Comparison of ENCODE assay signal across 10 mouse cellular contexts in the genomic region with DNA sequence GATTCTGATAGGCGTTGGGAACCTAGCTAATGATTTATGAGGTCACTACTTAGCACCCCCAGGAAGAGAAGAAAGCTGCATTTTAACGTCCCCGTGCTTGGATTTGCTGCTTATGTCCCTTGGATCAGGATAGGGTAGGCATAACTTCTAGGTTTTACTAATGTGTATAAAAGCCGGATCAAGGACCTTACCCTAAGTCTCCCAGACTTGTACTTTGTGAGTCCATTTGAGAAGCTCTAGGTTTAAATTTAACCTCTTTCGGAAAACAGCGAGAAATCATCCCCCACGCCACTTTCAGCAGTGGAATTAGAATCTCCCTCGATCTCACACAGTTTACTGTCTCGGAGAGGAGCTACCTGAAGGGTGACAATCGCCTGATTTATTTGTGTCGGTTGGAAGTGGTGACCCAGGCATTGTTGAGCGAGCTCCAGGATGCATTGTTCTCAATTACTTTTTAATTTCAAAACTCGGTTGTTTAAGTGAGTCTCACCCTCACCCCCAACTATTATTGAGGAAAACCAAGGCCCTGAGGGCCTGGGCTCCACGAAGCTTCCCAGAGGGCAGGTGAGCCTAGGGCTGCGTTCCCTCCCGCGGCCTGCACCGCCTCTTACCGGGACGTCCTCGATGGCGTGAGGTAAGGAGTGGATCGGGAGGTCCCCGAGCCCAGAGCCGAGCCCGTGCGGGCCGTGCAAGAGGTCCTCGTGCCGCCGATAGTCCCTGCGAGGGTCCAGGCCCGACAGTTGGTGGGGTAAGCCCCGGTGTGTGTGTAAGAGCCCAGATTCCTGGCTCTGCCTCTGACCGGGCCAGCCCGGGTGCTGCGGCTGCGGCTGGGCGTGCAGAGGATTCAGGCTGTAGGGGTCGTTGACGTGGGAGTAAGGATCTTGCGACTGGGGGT. TPM values are rescaled to one million over a fixed set of nuclear protein-coding genes. Genes with fewer than 3 reads are reported as not detected.
DNase-seq lines count a peak whose midpoint lies in the region; ATAC-seq lines count a peak whose summit lies in the region.
"Had no signal": no experiment of that assay in that cellular context is flagged by ENCODE, and none has a peak within 500 bp of the region (broad histone marks: within the 10 kb centered on the region; RNA-seq: fewer than 3 reads in every experiment).

No protein-coding gene starts in this region.

- H3K9ac ChIP-seq in heart, embryonic 12.5 days = no peak overlapping the region
- H3K9ac ChIP-seq in hindbrain, embryonic 12.5 days = peak overlapping the region; percentile 71
- H3K9ac ChIP-seq in midbrain, embryonic 15.5 days = peak overlapping the region; percentile 40

- WGBS in heart, embryonic 12.5 days = 1% methylated on average over 42 of the region's 42 CpGs
- WGBS in hindbrain, embryonic 12.5 days = 2% methylated on average over 42 of the region's 42 CpGs
- under 1% methylated on average over 42 of the region's 42 CpGs for WGBS in midbrain, embryonic 15.5 days

- no peaks in the 10 kb centered on the region for H3K36me3 ChIP-seq in heart, embryonic 12.5 days
- H3K36me3 ChIP-seq in hindbrain, embryonic 12.5 days = no peaks in the 10 kb centered on the region
- H3K36me3 ChIP-seq in midbrain, embryonic 15.5 days (replicated peaks) = no peaks in the 10 kb centered on the region

- ATAC-seq in heart, embryonic 12.5 days (ENCODE audit: insufficient number of reproducible peaks, low FRiP score) = no peak
- no peak for ATAC-seq in hindbrain, embryonic 12.5 days (ENCODE audit: low FRiP score)
- no peak for ATAC-seq in midbrain, embryonic 15.5 days (replicated peaks)

- peak overlapping the region; percentile 21 for H3K4me3 ChIP-seq in heart, embryonic 12.5 days
- H3K4me3 ChIP-seq in hindbrain, embryonic 12.5 days = peak overlapping the region; percentile 44
- peak overlapping the region; percentile 43 for H3K4me3 ChIP-seq in midbrain, embryonic 15.5 days

- DNase-seq in heart, adult 9 months (ENCODE audit: low spot score in 2 of 2) = no peak
- peak; percentile 37 for DNase-seq in NIH3T3 (ENCODE audit: low read depth)
- no peak for DNase-seq in right cerebral cortex, postnatal 4 days
- DNase-seq in ovary, postnatal 36 days (ENCODE audit: low spot score) = no peak
- DNase-seq in embryo, embryonic 9.5 days (ENCODE audit: extremely low spot score) = no peak
- DNase-seq: thymus, postnatal 25 days had no signal

- peaks cover 19% of the 10 kb centered on the region for H3K4me1 ChIP-seq in heart, embryonic 12.5 days (replicated peaks)
- H3K4me1 ChIP-seq in hindbrain, embryonic 12.5 days = peaks cover 11% of the 10 kb centered on the region
- H3K4me1 ChIP-seq in midbrain, embryonic 15.5 days = peaks cover 19% of the 10 kb centered on the region

- peak overlapping the region; percentile 40 for H3K4me2 ChIP-seq in heart, embryonic 12.5 days
- peak overlapping the region; percentile 39 for H3K4me2 ChIP-seq in hindbrain, embryonic 12.5 days (replicated peaks)
- peak overlapping the region; percentile 42 for H3K4me2 ChIP-seq in midbrain, embryonic 15.5 days

- H3K9me3 ChIP-seq in heart, embryonic 12.5 days (replicated peaks) = no peaks in the 10 kb centered on the region
- no peaks in the 10 kb centered on the region for H3K9me3 ChIP-seq in hindbrain, embryonic 12.5 days (replicated peaks)
- H3K9me3 ChIP-seq in midbrain, embryonic 15.5 days = no peaks in the 10 kb centered on the region

- peaks cover 66% of the 10 kb centered on the region for H3K27me3 ChIP-seq in heart, embryonic 12.5 days (replicated peaks)
- peaks cover 68% of the 10 kb centered on the region for H3K27me3 ChIP-seq in hindbrain, embryonic 12.5 days
- H3K27me3 ChIP-seq in midbrain, embryonic 15.5 days (replicated peaks) = peaks cover 62% of the 10 kb centered on the region
- H3K27me3 ChIP-seq: CH12.LX had no signal

- H3K27ac ChIP-seq in heart, embryonic 12.5 days (ENCODE audit: poor library complexity, severe bottlenecking) = no peak overlapping the region
- peak overlapping the region; percentile 94 for H3K27ac ChIP-seq in hindbrain, embryonic 12.5 days
- H3K27ac ChIP-seq in midbrain, embryonic 15.5 days = peak overlapping the region; percentile 63; the same call in 1 of the 2 replicates

RNA-seq across cellular contexts. Expression of gene Tfap2a, which starts 10.2 kb away (rescaled TPM):
- polyA plus RNA-seq in heart, embryonic 12.5 days (2016; fragmentation: Nextera tagmentation; extraction: Ambion mirVana) = 0.13 and 0.19 TPM in 2 replicates
- polyA plus RNA-seq in hindbrain, embryonic 12.5 days (2016; fragmentation: Nextera tagmentation; extraction: Ambion mirVana) = 20.5 and 21.1 TPM in 2 replicates
- 4.1 and 5.5 TPM in 2 replicates for polyA plus RNA-seq in midbrain, embryonic 15.5 days (2015; fragmentation: Nextera tagmentation; extraction: Ambion mirVana)
